ENCODE assay signal across 26 mouse cellular contexts in the genomic region with DNA sequence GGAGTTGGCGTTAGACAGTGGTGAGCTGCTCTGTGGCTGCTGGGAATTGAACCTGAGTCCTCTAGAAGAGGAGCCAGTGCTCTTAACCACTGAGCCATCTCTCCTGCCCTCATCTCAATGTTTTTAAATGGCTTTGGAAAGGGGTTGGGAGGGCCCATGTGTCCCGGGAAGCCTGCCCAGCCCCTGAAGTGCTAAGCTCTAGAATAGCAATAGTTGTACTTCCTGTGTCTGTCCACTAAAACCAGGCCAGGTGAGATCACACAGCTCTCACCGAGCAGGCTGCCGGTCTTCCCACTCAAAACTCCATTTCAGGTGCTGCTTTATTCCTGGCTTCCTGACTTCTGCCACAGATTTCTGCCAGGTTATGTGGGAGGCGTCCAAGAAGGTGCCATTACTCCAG. TPM values are rescaled to one million over a fixed set of nuclear protein-coding genes. Genes with fewer than 3 reads are reported as not detected.
DNase-seq lines count a peak whose midpoint lies in the region; ATAC-seq and TF ChIP-seq lines count a peak whose summit lies in the region.
"Had no signal": no experiment of that assay in that cellular context is flagged by ENCODE, and none has a peak within 500 bp of the region (broad histone marks: within the 10 kb centered on the region; RNA-seq: fewer than 3 reads in every experiment).

No protein-coding gene starts in this region.

- 55% methylated on average over 5 of the region's 5 CpGs for WGBS in cerebellum, adult 2 months
- WGBS in heart, embryonic 11.5 days (ENCODE audit: insufficient replicate concordance) = 85% methylated on average over 5 of the region's 5 CpGs

- TF ChIP-seq CTCF in cerebellum, adult 2 months (IDR thresholded peaks at IDR 0.05; ENCODE audit: borderline replicate concordance, insufficient read depth, low read depth, low read length) = no peak

- H3K4me2 ChIP-seq in heart, embryonic 11.5 days = no peak overlapping the region
- H3K4me2 ChIP-seq: embryonic facial prominence, embryonic 12.5 days; forebrain, embryonic 13.5 days; forebrain, embryonic 15.5 days had no signal

- no peak for TF ChIP-seq POLR2A in cerebellum, adult 2 months (IDR thresholded peaks at IDR 0.05; ENCODE audit: borderline replicate concordance, insufficient read depth, low read length)

- H3K4me1 ChIP-seq in cerebellum, adult 2 months (ENCODE audit: control insufficient read depth, insufficient read depth, low read length) = peaks cover 5% of the 10 kb centered on the region
- H3K4me1 ChIP-seq in heart, embryonic 11.5 days (ENCODE audit: control insufficient read depth, insufficient read depth, low read length) = no peaks in the 10 kb centered on the region
- H3K4me1 ChIP-seq: embryonic facial prominence, embryonic 12.5 days; forebrain, embryonic 15.5 days had no signal

- H3K27ac ChIP-seq in cerebellum, adult 2 months (ENCODE audit: insufficient read depth, low read length) = no peak overlapping the region
- H3K27ac ChIP-seq in heart, embryonic 11.5 days (ENCODE audit: low read depth, low read length) = no peak overlapping the region
- H3K27ac ChIP-seq: embryonic facial prominence, embryonic 10.5 days; embryonic facial prominence, embryonic 12.5 days; forebrain, embryonic 13.5 days; forebrain, embryonic 15.5 days had no signal

- no peaks in the 10 kb centered on the region for H3K27me3 ChIP-seq in cerebellum, adult 2 months (ENCODE audit: control insufficient read depth, insufficient read depth, low read length)
- H3K27me3 ChIP-seq in heart, embryonic 11.5 days (ENCODE audit: control insufficient read depth, insufficient read depth, low read length) = no peaks in the 10 kb centered on the region
- H3K27me3 ChIP-seq: CH12.LX; embryonic facial prominence, embryonic 12.5 days; forebrain, embryonic 13.5 days; forebrain, embryonic 15.5 days; Patski had no signal

- no peak overlapping the region for H3K4me3 ChIP-seq in cerebellum, adult 2 months (replicated peaks; ENCODE audit: insufficient read depth, low read depth, low read length)
- H3K4me3 ChIP-seq in heart, embryonic 11.5 days (ENCODE audit: low read depth, low read length) = no peak overlapping the region
- H3K4me3 ChIP-seq: embryonic facial prominence, embryonic 10.5 days; embryonic facial prominence, embryonic 12.5 days; forebrain, embryonic 13.5 days; forebrain, embryonic 15.5 days had no signal

- ATAC-seq in cerebellum, adult (ENCODE audit: insufficient number of reproducible peaks, low FRiP score, low TSS enrichment) = no peak
- ATAC-seq in heart, embryonic 11.5 days (replicated peaks; ENCODE audit: insufficient number of reproducible peaks, low FRiP score, low TSS enrichment) = no peak
- ATAC-seq: activated CD4-positive, CD25-positive, alpha-beta regulatory T cell, adult 4 months; CD4-positive, CD25-positive, alpha-beta regulatory T cell, adult 4 months; forebrain, embryonic 13.5 days; forebrain, embryonic 15.5 days; forebrain, postnatal 0 days; Patski had no signal

- no peaks in the 10 kb centered on the region; the same call in 1 of the 2 replicates for H3K9me3 ChIP-seq in heart, embryonic 11.5 days (replicated peaks; ENCODE audit: control insufficient read depth, low read length)
- H3K9me3 ChIP-seq: embryonic facial prominence, embryonic 10.5 days; embryonic facial prominence, embryonic 12.5 days; forebrain, embryonic 13.5 days; forebrain, embryonic 15.5 days had no signal

- no peak overlapping the region for H3K9ac ChIP-seq in heart, embryonic 11.5 days (ENCODE audit: low read depth, low read length)
- H3K9ac ChIP-seq: embryonic facial prominence, embryonic 12.5 days; forebrain, embryonic 13.5 days; forebrain, embryonic 15.5 days; forebrain, postnatal 0 days had no signal

- DNase-seq in adrenal gland, adult 2 months = peak; percentile 1
- no peak for DNase-seq in adrenal gland, postnatal 25 days
- DNase-seq in cerebellum, adult 2 months = peak; percentile 31 to 60
- DNase-seq in cerebellum, adult 11-12 months = no peak
- DNase-seq in cerebellum, postnatal 25 days = peak; percentile 48 to 68
- DNase-seq in heart, adult 11 months = peak; percentile 76
- DNase-seq: adrenal gland, postnatal 14 days; B cell, adult 2 months; cerebellum, postnatal 10 days; forebrain, postnatal 0 days had no signal

- H3K36me3 ChIP-seq in heart, embryonic 11.5 days (ENCODE audit: control insufficient read depth, insufficient read depth, low read length) = peaks cover 40% of the 10 kb centered on the region

RNA-seq across cellular contexts. Expression of gene Dhcr7, which starts 17.2 kb away (rescaled TPM):
- 100 to 1,000 TPM; 689 to 950 TPM for total RNA-seq in adrenal gland, adult 2 months (2021)
- polyA plus RNA-seq in adrenal gland, adult 2 months (2012; rRNA removed) = 917 and 1,241 TPM in 2 replicates
- total RNA-seq in adrenal gland, postnatal 25 days (2021) = 1,142 and 1,301 TPM in 2 replicates
- polyA plus RNA-seq in cerebellum, adult 2 months (2012; rRNA removed) = 70.7 and 79.2 TPM in 2 replicates
- 31.9 and 37.4 TPM in 2 replicates for polyA plus RNA-seq in heart, embryonic 11.5 days (2014; fragmentation: Nextera tagmentation; extraction: Ambion mirVana)

RNA-seq across cellular contexts. Expression of gene Nadsyn1, which starts 17.5 kb away (rescaled TPM):
- 10 to 100 TPM in 1 of 2 experiments, 1 to 10 TPM in 1; 7.8 to 11.6 TPM for total RNA-seq in adrenal gland, adult 2 months (2021)
- 9.0 and 9.1 TPM in 2 replicates for polyA plus RNA-seq in adrenal gland, adult 2 months (2012; rRNA removed)
- 16.7 and 21.7 TPM in 2 replicates for total RNA-seq in adrenal gland, postnatal 25 days (2021)
- 10.8 and 12.5 TPM in 2 replicates for polyA plus RNA-seq in cerebellum, adult 2 months (2012; rRNA removed)
- polyA plus RNA-seq in heart, embryonic 11.5 days (2014; fragmentation: Nextera tagmentation; extraction: Ambion mirVana) = 7.2 and 8.1 TPM in 2 replicates

RNA-seq across cellular contexts. Expression of gene Gm498, which starts 26.5 kb away (rescaled TPM):
- total RNA-seq in adrenal gland, adult 2 months (2021) = not detected
- polyA plus RNA-seq in adrenal gland, adult 2 months (2012; rRNA removed) = not detected in 2 replicates
- total RNA-seq in adrenal gland, postnatal 25 days (2021) = not detected in 2 replicates
- not detected in 2 replicates for polyA plus RNA-seq in cerebellum, adult 2 months (2012; rRNA removed)
- not detected in 2 replicates for polyA plus RNA-seq in heart, embryonic 11.5 days (2014; fragmentation: Nextera tagmentation; extraction: Ambion mirVana)
- total RNA-seq: adrenal gland, adult 18-20 months; adrenal gland, postnatal 14 days; CH12.LX; forebrain, postnatal 0 days; G1E; gastrocnemius, adult 18-20 months had no signal
- polyA plus RNA-seq: CD4-positive, CD25-positive, alpha-beta regulatory T cell, adult 4 months; cortical plate, adult 2 months; embryonic facial prominence, embryonic 10.5 days; embryonic facial prominence, embryonic 12.5 days; embryonic facial prominence, embryonic 14.5 days; forebrain, embryonic 11.5 days; forebrain, embryonic 13.5 days; forebrain, embryonic 15.5 days; forebrain, postnatal 0 days; Patski had no signal

RNA-seq across cellular contexts. Expression of gene Mrgpre, which starts 55.8 kb away (rescaled TPM):
- 1 to 10 TPM; 1.7 to 3.2 TPM for total RNA-seq in adrenal gland, adult 2 months (2021)
- 2.5 and 3.9 TPM in 2 replicates for polyA plus RNA-seq in adrenal gland, adult 2 months (2012; rRNA removed)
- 1.4 and 2.0 TPM in 2 replicates for total RNA-seq in adrenal gland, postnatal 25 days (2021)
- 4.0 and 4.4 TPM in 2 replicates for polyA plus RNA-seq in cerebellum, adult 2 months (2012; rRNA removed)
- 2.3 and 3.4 TPM in 2 replicates for polyA plus RNA-seq in heart, embryonic 11.5 days (2014; fragmentation: Nextera tagmentation; extraction: Ambion mirVana)
- total RNA-seq: G1E had no signal
- polyA plus RNA-seq: G1E had no signal

Comparison
In these comparisons a context has a peak if more than half of its experiments do, and no peak if none do; other contexts are left out.
1. DNase-seq: peak in adrenal gland, adult 2 months (single experiment), cerebellum, adult 2 months (2 of 2), cerebellum, postnatal 25 days (2 of 2) and heart, adult 11 months (single experiment); none in adrenal gland, postnatal 25 days (single experiment) and cerebellum, adult 11-12 months (single experiment).
2. RNA of gene Dhcr7, which starts 17.2 kb away (polyA plus RNA-seq): 917 to 1,241 TPM in adrenal gland, adult 2 months; 70.7 to 79.2 TPM in cerebellum, adult 2 months and 31.9 to 37.4 TPM in heart, embryonic 11.5 days; every median in the first group is over 10 times any median in the second.